8 mouse cellular contexts compared by ENCODE assay signal in genomic region chr11:85182617-85183283, GRCm38 (mm10). TPM values are rescaled to one million over a fixed set of nuclear protein-coding genes. Genes with fewer than 3 reads are reported as not detected.
DNase-seq lines count a peak whose midpoint lies in the region; ATAC-seq lines count a peak whose summit lies in the region.

No protein-coding gene starts in this region.

- no peaks in the 10 kb centered on the region for H3K9me3 ChIP-seq in hindbrain, embryonic 15.5 days

- peak overlapping the region; percentile 42 for H3K4me3 ChIP-seq in hindbrain, embryonic 15.5 days

- WGBS in hindbrain, embryonic 15.5 days, result 5% methylated on average over 20 of the region's 20 CpGs

- peaks cover 6% of the 10 kb centered on the region for H3K4me1 ChIP-seq in hindbrain, embryonic 15.5 days (replicated peaks)

- peak overlapping the region; percentile 64 for H3K4me2 ChIP-seq in hindbrain, embryonic 15.5 days

- ATAC-seq in hindbrain, embryonic 15.5 days (ENCODE audit: low FRiP score, low read depth), result peak; percentile 95

- H3K36me3 ChIP-seq in hindbrain, embryonic 15.5 days, result no peaks in the 10 kb centered on the region

- peak overlapping the region; percentile 50 for H3K9ac ChIP-seq in hindbrain, embryonic 15.5 days

- H3K27me3 ChIP-seq in hindbrain, embryonic 15.5 days, result no peaks in the 10 kb centered on the region

- H3K27ac ChIP-seq in hindbrain, embryonic 15.5 days (replicated peaks), result peak overlapping the region; percentile 67

- peak; percentile 90 for DNase-seq in R1 (ENCODE audit: low read depth, low spot score)
- peak; percentile 84 to 89 for DNase-seq in cerebellum, postnatal 14 days
- DNase-seq in frontal cortex, postnatal 25 days (ENCODE audit: low spot score in 2 of 2), result peak; percentile 37 to 62
- DNase-seq in layer of hippocampus, postnatal 36 days, result peak; percentile 63 to 70
- DNase-seq in lung, postnatal 36 days, result peak; percentile 67
- DNase-seq in retina, postnatal 1 day, result peak; percentile 94
- peak; percentile 54 for DNase-seq in urinary bladder, adult 2 months (ENCODE audit: low spot score)

RNA-seq across cellular contexts. Expression of gene 1700125H20Rik, which starts 12.5 kb away (rescaled TPM):
- 0.58 and 0.84 TPM in 2 replicates for polyA plus RNA-seq in hindbrain, embryonic 15.5 days (2015; fragmentation: Nextera tagmentation; extraction: Ambion mirVana)
- not detected for total RNA-seq in layer of hippocampus, postnatal 36 days (2021)
- not detected in 2 replicates for polyA plus RNA-seq in urinary bladder, adult 2 months (2012; rRNA removed)

RNA-seq across cellular contexts. Expression of gene Usp32, which starts 42.8 kb away (rescaled TPM):
- polyA plus RNA-seq in hindbrain, embryonic 15.5 days (2015; fragmentation: Nextera tagmentation; extraction: Ambion mirVana), result 10.6 and 11.9 TPM in 2 replicates
- total RNA-seq in layer of hippocampus, postnatal 36 days (2021), result 10 to 100 TPM; 91.4 to 93.5 TPM
- 17.7 and 19.8 TPM in 2 replicates for polyA plus RNA-seq in urinary bladder, adult 2 months (2012; rRNA removed)

RNA-seq across cellular contexts. Expression of gene Appbp2, which starts 52.2 kb away (rescaled TPM):
- 46.4 and 46.9 TPM in 2 replicates for polyA plus RNA-seq in hindbrain, embryonic 15.5 days (2015; fragmentation: Nextera tagmentation; extraction: Ambion mirVana)
- total RNA-seq in layer of hippocampus, postnatal 36 days (2021), result 10 to 100 TPM; 51.5 to 52.7 TPM
- polyA plus RNA-seq in urinary bladder, adult 2 months (2012; rRNA removed), result 20.7 and 22.4 TPM in 2 replicates

Comparison
In these comparisons a context has a peak if more than half of its experiments do, and no peak if none do; other contexts are left out.
1. Peak in every context shown above with its lines: DNase-seq, ATAC-seq, H3K4me3 ChIP-seq and H3K27ac ChIP-seq.